Mouse (Mus musculus): ENCODE measurements around the gene Pim2. TPM values are rescaled to one million over a fixed set of nuclear protein-coding genes. Genes with fewer than 3 reads are reported as not detected.
A peak's percentile ranks its signal among the peaks of the same experiment; 100 is the strongest.
"Not testable (repeated sequence)": the region's sequence is repeated elsewhere in the genome, so short reads cannot be mapped to it uniquely, and the experiment has no call there.

Pim2 gene
- polyA plus RNA-seq, 1 experiment from 2014 or later: 7.1 TPM

DNA sequence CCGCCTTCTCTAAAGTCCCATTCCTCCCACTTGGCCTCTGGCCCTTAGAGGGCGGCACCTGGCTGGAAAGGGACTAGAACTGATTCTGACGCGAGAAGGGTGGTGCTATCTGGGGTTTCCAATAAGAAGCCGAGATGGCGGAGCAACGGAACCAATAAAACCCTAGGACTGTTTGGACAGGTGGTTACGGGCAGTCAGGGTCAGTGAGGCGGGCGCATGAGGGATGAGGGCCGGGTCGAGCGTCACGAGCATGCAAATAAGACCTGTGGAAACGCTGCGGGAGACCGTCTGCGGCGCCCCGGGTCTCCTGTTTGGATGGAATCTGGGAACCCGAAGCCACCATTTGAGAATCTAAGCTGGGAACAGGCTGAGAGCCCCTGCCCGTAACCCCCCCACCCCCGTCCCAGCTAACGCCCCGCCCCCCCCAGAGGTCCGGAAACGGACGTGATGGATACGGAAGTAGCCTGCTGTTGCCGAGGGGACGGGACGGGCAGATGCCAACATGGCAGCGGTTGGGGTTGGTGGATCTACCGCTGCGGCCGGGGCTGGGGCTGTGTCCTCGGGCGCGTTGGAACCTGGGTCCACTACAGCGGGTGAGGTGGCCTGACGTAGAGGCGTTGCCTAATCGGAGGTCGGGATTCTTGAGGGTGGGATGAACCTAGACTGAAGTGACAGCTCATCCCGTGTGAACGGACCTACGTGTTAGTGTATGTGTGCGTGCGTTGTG, 5.9 kb downstream of the Pim2 start, which contains the start of gene Slc35a2:
TSS of gene Slc35a2 (plus strand) at position 188 of the 727 bp plus-strand sequence.
- H3K4me1 ChIP-seq (replicated peaks; ENCODE audit: control insufficient read depth, insufficient read depth, low read length): no peaks in the 10 kb centered on the region; the same call in 1 of the 2 replicates
- 14% methylated on average over 43 of the region's 49 CpGs for WGBS
- peak within 1 kb of the TSS; percentile 72 for H3K27ac ChIP-seq (ENCODE audit: low read depth, low read length)

DNA sequence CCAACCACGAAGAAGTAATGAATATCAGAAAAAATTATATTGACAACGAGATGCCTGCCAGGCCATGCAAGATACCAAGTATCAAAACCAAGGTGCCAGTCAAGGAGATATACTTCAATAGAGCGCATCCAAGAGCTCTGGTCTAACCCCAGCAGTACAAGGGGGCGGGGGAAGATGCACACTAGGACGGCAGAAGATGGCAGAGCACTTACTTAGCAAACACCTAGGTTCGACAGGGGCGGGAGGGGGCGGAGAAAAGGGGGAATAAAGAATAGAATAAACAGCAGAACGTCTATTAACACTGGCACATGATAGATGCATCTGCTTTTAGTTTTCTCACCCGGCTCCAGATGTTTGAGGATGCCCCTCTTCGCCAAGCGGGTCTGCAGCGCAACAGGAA, 20.1 kb downstream of the Pim2 start:
- DNase-seq (ENCODE audit: low spot score): no peak
- no peak overlapping the region for H3K27ac ChIP-seq (ENCODE audit: low read depth, low read length)

More for the DNA sequence above, 5.9 kb downstream of the Pim2 start, which contains the start of gene Slc35a2:
- H3K36me3 ChIP-seq (ENCODE audit: control insufficient read depth, insufficient read depth, low read length): no peaks in the 10 kb centered on the region
- H3K4me2 ChIP-seq (replicated peaks; ENCODE audit: low read depth, low read length): peak within 1 kb of the TSS; percentile 56
- DNase-seq (ENCODE audit: low spot score) (peak; percentile 74), ATAC-seq (ENCODE audit: low FRiP score) (peak; percentile 86)
- H3K4me3 ChIP-seq (ENCODE audit: low read depth, low read length): peak within 1 kb of the TSS; percentile 50
- peak within 1 kb of the TSS; percentile 52 for H3K9ac ChIP-seq (ENCODE audit: low read depth, low read length)
- H3K9me3 ChIP-seq (ENCODE audit: control insufficient read depth, low read length): no peaks in the 10 kb centered on the region
- H3K27me3 ChIP-seq (ENCODE audit: control insufficient read depth, insufficient read depth, low read length): no peaks in the 10 kb centered on the region

DNA sequence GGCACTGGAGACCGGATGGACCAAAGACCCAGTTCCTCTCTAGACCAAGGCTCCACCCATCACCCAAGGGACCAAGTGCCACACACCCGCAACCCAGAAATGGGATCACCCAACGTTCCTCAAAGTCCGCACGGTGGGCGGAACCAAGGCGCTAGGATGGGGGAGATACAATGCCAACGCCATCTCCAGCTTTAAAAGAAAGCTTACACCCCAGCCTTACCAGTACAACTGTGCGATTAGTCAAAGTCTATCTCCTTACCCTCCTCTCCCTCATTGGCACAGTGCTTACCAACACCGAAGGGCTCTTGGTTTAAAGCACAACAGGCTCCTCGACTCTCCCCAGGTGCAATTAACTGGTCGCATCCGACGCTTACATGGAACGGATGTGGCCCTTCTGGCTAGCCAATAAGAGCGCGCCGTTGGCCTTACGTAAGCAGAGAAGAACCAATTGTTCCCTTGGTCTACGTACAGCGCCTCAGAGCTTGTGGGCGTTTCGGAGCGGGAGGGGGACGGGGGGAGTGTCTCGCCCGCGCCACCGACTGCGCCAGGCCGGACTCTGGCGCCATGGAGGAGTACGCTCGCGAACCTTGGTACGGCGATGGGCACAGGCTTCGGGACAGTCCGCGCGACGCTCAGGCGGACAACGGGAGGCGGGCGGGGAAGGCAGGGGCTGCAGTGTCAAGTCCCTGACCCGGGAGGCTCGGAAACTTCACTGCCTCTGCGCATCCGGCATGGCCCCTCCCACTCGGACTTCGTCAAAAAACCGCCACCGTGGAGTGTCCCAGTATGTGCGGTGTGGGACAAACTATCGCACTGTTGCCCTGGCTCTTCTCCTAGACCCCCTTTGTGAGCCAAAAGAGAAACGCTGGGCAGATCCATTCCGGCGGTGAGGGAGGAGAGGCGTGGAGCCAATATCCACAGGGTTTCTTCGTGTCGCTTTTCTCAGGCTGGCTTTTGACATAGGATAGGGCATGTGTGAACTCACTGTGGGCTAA, 21.1 kb downstream of the Pim2 start, which contains the start of the genes Pqbp1 and Timm17b:
TSS of gene Pqbp1 (minus strand) at position 390 of the 995 bp plus-strand sequence.
TSS of gene Timm17b (plus strand) at position 478 of the 995 bp plus-strand sequence.
- peak; percentile 99 for ATAC-seq (ENCODE audit: low FRiP score)
- H3K9me3 ChIP-seq (ENCODE audit: control insufficient read depth, low read length): no peaks in the 10 kb centered on the region
- peak within 1 kb of the TSS; percentile 42 for H3K4me2 ChIP-seq (replicated peaks; ENCODE audit: low read depth, low read length)
- no peaks in the 10 kb centered on the region for H3K4me1 ChIP-seq (replicated peaks; ENCODE audit: control insufficient read depth, insufficient read depth, low read length)
- no peaks in the 10 kb centered on the region for H3K36me3 ChIP-seq (ENCODE audit: control insufficient read depth, insufficient read depth, low read length)
- H3K27ac ChIP-seq (ENCODE audit: low read depth, low read length): peak within 1 kb of the TSS; percentile 59
- 14% methylated on average over 52 of the region's 62 CpGs for WGBS
- no peaks in the 10 kb centered on the region for H3K27me3 ChIP-seq (ENCODE audit: control insufficient read depth, insufficient read depth, low read length)
- peak within 1 kb of the TSS; percentile 58 for H3K4me3 ChIP-seq (ENCODE audit: low read depth, low read length)
- H3K9ac ChIP-seq (ENCODE audit: low read depth, low read length): peak within 1 kb of the TSS; percentile 62
- DNase-seq (ENCODE audit: low spot score): peak; percentile 87

More for the DNA sequence above, 20.1 kb downstream of the Pim2 start:
- ATAC-seq (ENCODE audit: low FRiP score): no peak
- Histone ChIP-seq H3K4me1 (replicated peaks; ENCODE audit: control insufficient read depth, insufficient read depth, low read length) (no peaks in the 10 kb centered on the region), H3K4me2 (replicated peaks; ENCODE audit: low read depth, low read length) (peak overlapping the region; percentile 42), H3K27me3 (ENCODE audit: control insufficient read depth, insufficient read depth, low read length) (no peaks in the 10 kb centered on the region), H3K36me3 (ENCODE audit: control insufficient read depth, insufficient read depth, low read length) (no peaks in the 10 kb centered on the region), H3K9me3 (ENCODE audit: control insufficient read depth, low read length) (no peaks in the 10 kb centered on the region), H3K9ac (ENCODE audit: low read depth, low read length) (peak overlapping the region; percentile 49), H3K4me3 (ENCODE audit: low read depth, low read length) (peak overlapping the region; percentile 58)
- WGBS: 35% methylated on average over 13 of the region's 13 CpGs

DNA sequence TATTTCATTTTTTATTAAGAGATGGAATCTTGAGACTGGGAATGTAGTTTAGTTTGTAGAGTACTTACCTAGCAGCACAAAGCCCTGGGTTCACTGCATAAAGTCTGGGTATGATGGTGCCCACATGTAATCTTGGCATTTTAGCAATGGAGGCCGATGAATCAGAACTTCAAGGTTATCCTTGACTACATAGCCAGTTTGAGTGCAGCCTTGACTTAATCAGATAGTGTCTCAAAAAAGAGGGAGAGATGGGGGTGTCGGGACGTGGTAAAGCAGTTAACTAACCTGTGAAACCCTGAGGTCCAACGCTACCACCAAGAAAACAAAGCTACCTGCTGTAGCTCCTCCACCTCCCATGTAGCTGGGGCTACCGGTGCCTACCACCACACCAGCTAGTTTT, 26.4 kb downstream of the Pim2 start:
- DNase-seq (ENCODE audit: low spot score) (no peak), ATAC-seq (ENCODE audit: low FRiP score) (no peak)
- Histone ChIP-seq H3K9me3 (ENCODE audit: control insufficient read depth, low read length) (no peaks in the 10 kb centered on the region), H3K4me2 (replicated peaks; ENCODE audit: low read depth, low read length) (no peak overlapping the region), H3K9ac (ENCODE audit: low read depth, low read length) (no peak overlapping the region), H3K27ac (ENCODE audit: low read depth, low read length) (no peak overlapping the region), H3K36me3 (ENCODE audit: control insufficient read depth, insufficient read depth, low read length) (no peaks in the 10 kb centered on the region), H3K4me3 (ENCODE audit: low read depth, low read length) (no peak overlapping the region), H3K4me1 (replicated peaks; ENCODE audit: control insufficient read depth, insufficient read depth, low read length) (no peaks in the 10 kb centered on the region), H3K27me3 (ENCODE audit: control insufficient read depth, insufficient read depth, low read length) (no peaks in the 10 kb centered on the region)
- WGBS: 93% methylated on average over 5 of the region's 5 CpGs

- Histone ChIP-seq H3K4me3 (ENCODE audit: low read depth, low read length) (no peak within 1 kb of the TSS), H3K27me3 (ENCODE audit: control insufficient read depth, insufficient read depth, low read length) (no peaks in the 10 kb centered on the region), H3K9me3 (ENCODE audit: control insufficient read depth, low read length) (no peaks in the 10 kb centered on the region), H3K4me1 (replicated peaks; ENCODE audit: control insufficient read depth, insufficient read depth, low read length) (no peaks in the 10 kb centered on the region), H3K36me3 (ENCODE audit: control insufficient read depth, insufficient read depth, low read length) (no peaks in the 10 kb centered on the region), H3K9ac (ENCODE audit: low read depth, low read length) (no peak within 1 kb of the TSS), H3K27ac (ENCODE audit: low read depth, low read length) (no peak within 1 kb of the TSS), H3K4me2 (replicated peaks; ENCODE audit: low read depth, low read length) (no peak within 1 kb of the TSS)
- WGBS: 89% methylated on average over 5 of the region's 5 CpGs
- no peak for ATAC-seq (ENCODE audit: low FRiP score)
- no peak for DNase-seq (ENCODE audit: low spot score)
These were observed 29.7 kb downstream of the Pim2 start, which contains the start of gene Gm10491 for GRCm38 (mm10) chrX:7907735-7908134. TSS of gene Gm10491 (minus strand) at chrX:7907835.

DNA sequence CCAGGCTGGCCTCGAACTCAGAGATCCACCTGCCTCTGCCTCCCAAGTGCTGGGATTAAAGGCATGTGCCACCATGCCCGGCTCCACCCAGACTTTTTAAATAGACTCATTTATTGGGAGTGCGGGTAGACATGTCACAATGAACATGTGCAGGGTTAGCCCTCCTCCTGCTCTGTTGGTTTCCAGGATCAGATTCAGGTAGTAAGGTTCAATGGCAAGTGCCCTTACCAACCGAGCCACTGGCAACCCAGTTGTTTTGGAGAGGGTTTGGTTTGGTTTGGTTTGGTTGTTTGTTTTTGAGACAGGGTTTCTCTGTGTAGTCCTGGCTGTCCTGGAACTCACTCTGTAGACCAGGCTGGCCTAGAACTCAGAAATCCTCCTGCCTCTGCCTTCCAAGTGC, 31.2 kb downstream of the Pim2 start, which contains the start of gene Gm10490:
TSS of gene Gm10490 (plus strand) at position 301 of the 400 bp plus-strand sequence.
- whole genome bisulfite sequencing: 96% methylated on average over 4 of the region's 4 CpGs

DNA sequence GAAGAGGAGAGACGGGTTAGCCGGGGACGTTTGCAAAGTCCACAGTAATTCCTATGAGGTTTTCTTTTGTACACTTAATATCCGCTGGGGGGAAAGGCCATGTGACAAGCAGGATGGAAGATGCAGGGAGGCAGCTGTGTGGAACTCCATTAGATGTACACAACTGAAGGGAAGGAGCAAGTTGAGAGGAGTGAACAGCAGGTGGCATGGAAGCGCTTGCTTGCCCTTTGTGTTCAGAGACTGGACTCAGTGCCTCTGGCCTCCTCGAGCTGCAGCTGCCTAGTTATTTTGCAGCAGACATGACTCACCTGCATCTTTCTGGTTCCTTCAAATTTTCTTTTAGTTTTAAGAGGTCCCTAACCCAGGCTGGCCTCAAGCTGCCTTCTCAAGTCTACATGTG, 32.4 kb downstream of the Pim2 start:
- no peak for DNase-seq (ENCODE audit: low spot score)
- H3K9me3 ChIP-seq (ENCODE audit: control insufficient read depth, low read length): no peaks in the 10 kb centered on the region
- no peak overlapping the region for H3K9ac ChIP-seq (ENCODE audit: low read depth, low read length)
- H3K4me3 ChIP-seq (ENCODE audit: low read depth, low read length): no peak overlapping the region
- WGBS: 50% methylated on average over 6 of the region's 6 CpGs
- no peak overlapping the region for H3K4me2 ChIP-seq (replicated peaks; ENCODE audit: low read depth, low read length)
- no peak for ATAC-seq (ENCODE audit: low FRiP score)
- no peaks in the 10 kb centered on the region for H3K36me3 ChIP-seq (ENCODE audit: control insufficient read depth, insufficient read depth, low read length)
- H3K4me1 ChIP-seq (replicated peaks; ENCODE audit: control insufficient read depth, insufficient read depth, low read length): no peaks in the 10 kb centered on the region
- no peaks in the 10 kb centered on the region for H3K27me3 ChIP-seq (ENCODE audit: control insufficient read depth, insufficient read depth, low read length)
- no peak overlapping the region for H3K27ac ChIP-seq (ENCODE audit: low read depth, low read length)

More for the DNA sequence above, 31.2 kb downstream of the Pim2 start, which contains the start of gene Gm10490:
- H3K27ac ChIP-seq (ENCODE audit: low read depth, low read length); H3K36me3 ChIP-seq (ENCODE audit: control insufficient read depth, insufficient read depth, low read length); H3K9me3 ChIP-seq (ENCODE audit: control insufficient read depth, low read length); H3K27me3 ChIP-seq (ENCODE audit: control insufficient read depth, insufficient read depth, low read length); H3K4me1 ChIP-seq (replicated peaks; ENCODE audit: control insufficient read depth, insufficient read depth, low read length); H3K9ac ChIP-seq (ENCODE audit: low read depth, low read length); DNase-seq (ENCODE audit: low spot score); ATAC-seq (ENCODE audit: low FRiP score); H3K4me2 ChIP-seq (replicated peaks; ENCODE audit: low read depth, low read length); H3K4me3 ChIP-seq (ENCODE audit: low read depth, low read length): not testable (repeated sequence)

DNA sequence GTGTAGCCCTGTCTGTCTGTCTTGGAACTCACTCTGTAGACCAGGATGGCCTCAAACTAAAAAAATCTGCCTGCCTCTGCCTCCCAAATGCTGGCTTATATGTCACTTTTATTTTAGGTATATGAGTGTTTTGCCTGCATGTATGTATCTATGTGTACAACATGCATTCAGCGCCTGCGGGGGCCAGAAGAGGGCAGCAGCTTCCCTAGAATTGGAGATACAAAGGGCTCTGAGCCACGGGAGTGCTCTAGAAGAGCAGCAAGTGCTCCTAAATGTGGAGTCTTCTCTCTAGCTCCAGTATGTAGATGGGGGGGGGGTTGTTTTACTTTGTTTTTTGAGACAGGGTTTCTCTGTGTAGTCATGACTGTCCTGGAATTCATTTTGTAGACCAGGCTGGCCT, 37.6 kb downstream of the Pim2 start:
- not testable (repeated sequence) for DNase-seq (ENCODE audit: low spot score); H3K27ac ChIP-seq (ENCODE audit: low read depth, low read length); H3K4me1 ChIP-seq (replicated peaks; ENCODE audit: control insufficient read depth, insufficient read depth, low read length); H3K36me3 ChIP-seq (ENCODE audit: control insufficient read depth, insufficient read depth, low read length); H3K4me3 ChIP-seq (ENCODE audit: low read depth, low read length); H3K4me2 ChIP-seq (replicated peaks; ENCODE audit: low read depth, low read length); H3K9me3 ChIP-seq (ENCODE audit: control insufficient read depth, low read length); ATAC-seq (ENCODE audit: low FRiP score); H3K9ac ChIP-seq (ENCODE audit: low read depth, low read length); H3K27me3 ChIP-seq (ENCODE audit: control insufficient read depth, insufficient read depth, low read length)
- 19% methylated on average over 3 of the region's 3 CpGs for WGBS

Data from hindbrain, embryonic 11.5 days (tissue).